Mouse (Mus musculus): ENCODE measurements at regions not wholly inside any gene's neighbourhood (a gene's known extent, or its start where the extent isn't known, plus 50 kb on each side); places are given as distances from the start of the nearest gene placed in this dataset.

GRCm38 (mm10) chr6:143640652-143641051 lies 473.6 kb downstream of the Etnk1 start:
- no peak for DNase-seq

- no peak for DNase-seq
Measured at GRCm38 (mm10) chr6:143642052-143642451, 475.0 kb downstream of the Etnk1 start.

DNA sequence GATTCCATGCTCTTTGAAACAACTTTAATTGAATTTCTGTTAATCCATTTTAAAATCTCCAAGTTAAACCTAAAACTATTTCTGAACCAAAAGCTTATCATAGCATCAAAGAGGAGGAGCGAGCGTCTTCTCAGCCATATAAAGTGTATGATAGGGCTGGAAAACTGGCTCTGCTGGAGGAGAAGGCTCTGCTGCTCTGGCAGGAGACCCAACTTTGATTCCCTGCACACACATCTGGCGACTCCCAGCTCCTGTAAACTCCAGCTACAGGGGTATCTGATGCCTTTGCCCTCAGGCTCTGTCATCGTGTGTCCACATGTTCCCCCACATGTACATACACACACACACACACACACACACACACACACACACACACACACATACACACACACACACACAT lies 479.0 kb downstream of the Etnk1 start:
- no peak for DNase-seq

DNA sequence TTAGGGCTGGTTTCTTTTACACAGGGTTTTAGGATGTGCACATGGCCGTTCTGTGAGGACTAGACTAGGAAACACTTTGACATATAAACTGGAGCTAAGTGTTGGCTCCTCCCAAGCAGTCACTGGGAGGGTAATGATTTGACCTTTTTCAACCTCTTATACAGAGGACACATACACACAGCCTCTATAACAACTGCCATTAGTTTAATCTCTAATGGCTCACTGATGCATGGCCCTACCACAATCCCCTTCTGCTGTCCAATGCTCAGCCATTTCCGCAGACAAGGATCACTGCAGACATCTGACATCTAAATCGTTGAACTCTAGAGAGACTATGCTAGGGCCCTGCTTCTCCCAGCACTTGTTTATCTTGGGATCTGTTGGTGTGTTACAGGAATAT lies 481.5 kb downstream of the Etnk1 start:
- DNase-seq, result peak; percentile 13

GRCm38 (mm10) chr6:143656576-143656975 lies 489.6 kb downstream of the Etnk1 start:
- no peak for DNase-seq

DNA sequence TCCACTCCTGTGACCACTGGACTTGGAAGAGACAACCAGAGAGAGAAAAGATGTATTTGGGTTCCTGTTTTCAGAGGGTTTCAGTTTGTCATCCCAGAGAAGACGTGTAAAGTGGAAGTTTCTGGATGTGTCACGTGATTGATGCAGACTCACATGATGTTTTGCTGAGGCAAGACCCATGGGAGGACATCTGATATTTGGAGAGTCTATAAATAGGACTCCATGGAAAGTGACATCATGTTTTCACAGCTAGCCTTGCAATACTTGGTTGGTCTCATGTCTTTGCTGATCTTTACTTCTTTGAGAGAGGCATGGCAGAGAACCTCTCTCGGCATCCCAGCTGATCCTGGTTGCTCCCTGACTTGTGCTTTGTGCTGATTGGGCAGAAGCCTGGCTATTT lies 493.8 kb downstream of the Etnk1 start:
- no peak for DNase-seq

GRCm38 (mm10) chr6:143663306-143663705 lies 496.3 kb downstream of the Etnk1 start:
- no peak for DNase-seq

DNA sequence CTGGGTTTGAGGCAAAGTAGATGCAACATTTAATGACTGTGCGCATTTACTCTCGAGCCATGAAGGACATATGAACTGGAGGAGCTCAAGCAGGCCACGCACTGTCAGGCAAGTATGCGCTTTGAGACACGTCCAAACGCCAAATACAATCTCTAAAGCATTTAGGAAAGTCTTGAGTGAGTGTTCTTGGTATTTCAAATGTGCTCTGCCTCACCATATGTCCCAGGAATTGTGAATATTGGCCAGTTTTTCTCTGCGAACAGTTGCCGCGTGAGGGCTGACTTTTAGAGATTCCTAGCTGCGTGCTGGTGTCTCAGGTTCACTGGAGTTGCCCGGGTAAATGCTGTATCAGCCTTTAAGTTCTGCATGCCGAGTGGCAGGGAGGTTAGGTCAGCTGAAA lies 498.4 kb downstream of the Etnk1 start:
- DNase-seq, result no peak

DNA sequence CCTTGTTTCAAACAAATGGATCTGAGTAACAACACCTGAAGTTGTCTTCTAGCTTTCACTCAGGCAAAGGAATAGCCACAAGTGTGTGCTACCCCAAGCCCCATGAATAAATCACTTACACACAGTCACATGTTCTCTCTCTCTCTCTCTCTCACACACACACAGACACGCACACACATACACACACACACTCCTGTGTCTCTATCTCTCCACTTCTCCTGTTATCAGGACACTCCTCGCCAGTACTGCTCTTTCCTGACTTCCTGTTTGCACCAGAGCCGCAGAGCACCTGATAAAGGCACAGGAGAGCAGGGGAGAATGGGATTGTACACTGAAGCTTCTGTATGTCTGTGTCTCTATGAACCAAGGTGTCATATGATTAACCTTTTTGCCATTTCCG lies 501.5 kb downstream of the Etnk1 start:
- no peak for DNase-seq

DNA sequence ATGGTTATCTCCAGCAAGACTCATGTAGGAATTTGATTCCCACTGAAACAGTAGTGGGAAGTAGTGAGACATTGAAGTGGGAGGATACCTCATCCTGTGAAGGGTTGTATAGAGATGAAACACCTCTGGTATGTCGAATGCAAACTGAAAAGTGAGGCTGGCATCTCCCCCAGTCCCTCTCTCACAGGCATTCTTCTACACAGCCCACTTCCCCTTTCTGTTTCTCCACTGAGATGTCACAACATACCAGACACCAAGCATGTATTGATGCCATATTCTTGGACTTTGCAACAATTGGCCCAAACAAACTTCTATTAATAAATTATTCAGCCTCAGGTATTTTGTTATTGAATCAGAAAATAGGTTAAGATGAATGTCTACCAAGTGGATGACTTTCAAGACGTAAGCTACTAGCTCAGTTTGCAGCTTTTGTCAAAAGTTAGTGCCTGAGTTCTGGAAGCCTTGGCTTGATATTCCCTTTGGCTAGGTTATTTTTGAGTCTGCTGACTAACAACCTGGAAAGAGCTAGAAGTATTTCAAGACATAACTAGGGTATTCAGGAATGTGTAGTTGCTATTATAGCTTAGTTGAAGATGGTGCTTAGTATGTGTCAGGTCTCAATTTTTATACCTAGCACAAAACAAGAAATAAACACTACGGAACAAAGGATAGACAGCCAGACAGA lies 502.6 kb downstream of the Etnk1 start:
- DNase-seq, result no peak

- DNase-seq, result no peak
Measured at GRCm38 (mm10) chr6:143690131-143690530, 523.1 kb downstream of the Etnk1 start.

DNA sequence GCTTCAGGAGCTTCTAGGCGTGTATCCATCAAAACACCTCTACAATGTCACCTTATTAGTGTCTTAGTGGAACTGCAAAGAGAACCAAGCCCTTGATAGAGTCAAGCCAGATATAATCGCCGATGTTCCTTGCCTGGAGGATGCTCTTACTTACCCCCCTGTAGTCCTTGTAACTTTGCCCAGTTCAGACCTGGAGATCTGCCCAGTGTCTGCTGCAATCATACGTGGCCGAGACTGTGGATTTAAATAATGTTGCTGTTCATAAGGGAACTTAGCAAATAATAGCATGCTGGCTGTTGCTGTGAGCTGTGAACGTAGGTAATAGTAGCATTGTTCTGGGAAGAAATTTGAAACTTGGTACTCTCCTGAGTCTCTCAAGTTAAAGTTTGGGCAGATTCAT lies 523.8 kb downstream of the Etnk1 start:
- no peak for DNase-seq

DNA sequence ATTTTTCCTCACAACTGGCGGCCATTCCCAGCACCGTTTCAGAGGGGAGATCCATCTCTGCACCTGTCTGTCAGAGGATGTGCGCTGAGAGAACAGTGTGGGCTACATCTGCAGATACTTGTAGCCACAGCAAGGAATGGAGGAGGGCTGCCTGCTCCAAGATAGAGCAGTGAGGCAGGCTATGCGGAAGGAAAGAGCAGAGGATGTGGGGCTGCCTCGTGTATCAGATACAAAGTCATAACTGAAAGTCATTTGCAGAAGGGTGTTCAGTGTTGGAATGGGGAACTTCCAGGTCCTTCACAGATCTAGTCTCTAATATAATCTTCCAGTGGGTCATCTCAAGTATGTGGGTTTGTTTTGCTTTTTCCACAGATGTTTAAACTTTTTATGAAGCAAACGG lies 531.0 kb downstream of the Etnk1 start:
- no peak for DNase-seq

GRCm38 (mm10) chr6:143703984-143704383 lies 537.0 kb downstream of the Etnk1 start:
- DNase-seq, result no peak

DNA sequence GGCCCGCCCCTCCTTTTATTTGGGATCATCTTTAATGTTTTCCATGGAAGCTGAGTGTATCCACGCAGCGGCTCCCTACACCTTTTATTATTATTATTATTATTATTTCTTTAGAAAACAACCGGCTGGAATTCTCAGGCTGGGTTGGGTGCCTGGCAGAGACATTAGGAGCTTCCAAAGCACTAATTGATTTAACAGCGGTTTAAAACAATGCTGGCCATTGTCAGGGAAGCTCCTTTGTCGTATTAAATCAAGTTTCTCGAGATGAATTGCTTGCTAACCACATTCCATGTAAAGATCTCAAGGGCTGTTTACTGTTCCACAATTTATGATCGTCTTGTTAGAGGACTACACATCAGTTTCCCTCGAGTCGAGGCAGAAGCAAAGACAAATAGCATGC lies 539.4 kb downstream of the Etnk1 start:
- peak; percentile 91 for DNase-seq

DNA sequence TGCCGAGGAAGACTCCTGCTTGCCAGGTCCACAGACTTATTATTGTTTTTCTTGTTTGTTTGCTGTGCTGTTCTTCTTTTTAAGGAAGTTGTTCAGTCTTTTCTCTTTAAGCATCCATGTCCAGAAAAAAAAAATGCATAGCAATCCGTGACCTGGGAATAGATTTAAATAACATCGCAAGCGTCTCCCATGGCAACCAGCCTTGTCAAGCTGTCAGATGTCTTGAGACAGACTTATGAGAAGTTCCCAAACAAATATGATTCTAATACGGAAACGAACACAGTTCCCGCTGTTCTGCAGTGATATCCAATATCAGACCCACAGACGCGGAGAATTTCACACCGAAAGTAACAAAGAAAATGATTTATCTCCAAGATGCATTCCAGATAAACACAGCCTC lies 547.4 kb downstream of the Etnk1 start:
- no peak for DNase-seq

- no peak for DNase-seq
Measured at GRCm38 (mm10) chr6:143750074-143750473, 583.1 kb downstream of the Etnk1 start.

GRCm38 (mm10) chr6:143751076-143752070 lies 584.4 kb downstream of the Etnk1 start:
- no peak for DNase-seq

GRCm38 (mm10) chr6:143757462-143757861 lies 590.4 kb downstream of the Etnk1 start:
- peak; percentile 24 for DNase-seq

DNA sequence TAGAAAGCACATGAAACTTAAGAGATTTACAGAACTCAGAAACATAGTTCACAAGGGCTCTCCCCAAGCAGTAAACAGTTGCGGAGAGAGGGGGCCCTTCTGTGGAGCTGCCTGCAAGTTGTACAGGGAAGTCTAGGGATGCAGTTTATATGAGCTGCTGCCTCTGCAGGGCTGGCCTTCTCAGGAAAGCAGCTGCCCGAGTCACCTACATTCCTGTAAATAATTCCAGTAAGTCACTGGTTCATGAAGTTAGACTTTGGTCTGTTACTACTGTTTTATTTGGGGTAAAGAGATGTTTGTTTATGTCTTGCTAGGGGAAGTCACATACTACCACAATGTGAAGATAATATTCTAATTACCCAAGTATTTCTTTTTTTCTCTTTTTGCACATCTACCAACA lies 601.1 kb downstream of the Etnk1 start:
- no peak for DNase-seq
